In the genomic region with DNA sequence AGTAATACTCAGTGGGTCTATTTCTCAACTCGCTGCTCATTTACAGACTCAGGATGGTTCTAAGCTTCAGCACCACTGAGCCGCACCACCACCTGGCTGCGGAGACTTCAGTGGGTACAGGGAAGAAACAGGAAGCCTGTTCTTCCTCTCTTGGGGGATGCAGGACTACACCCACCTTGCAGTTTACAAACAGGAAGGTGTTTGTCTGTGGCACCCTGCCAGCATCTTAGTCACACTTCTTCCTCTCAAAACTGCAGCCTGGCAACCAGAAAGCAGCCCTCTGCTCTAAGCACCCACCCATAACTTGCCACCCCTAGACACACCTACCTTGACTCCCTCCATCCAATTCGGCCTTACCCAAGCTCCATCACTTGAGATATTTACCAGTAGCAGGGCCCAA, we compare ENCODE assay signal across 9 mouse cellular contexts. TPM values are rescaled to one million over a fixed set of nuclear protein-coding genes. Genes with fewer than 3 reads are reported as not detected.
A peak's percentile ranks its signal among the peaks of the same experiment; 100 is the strongest.
DNase-seq lines count a peak whose midpoint lies in the region; ATAC-seq lines count a peak whose summit lies in the region.
"Had no signal": no experiment of that assay in that cellular context is flagged by ENCODE, and none has a peak within 500 bp of the region (broad histone marks: within the 10 kb centered on the region; RNA-seq: fewer than 3 reads in every experiment).

No protein-coding gene starts in this region.

- no peaks in the 10 kb centered on the region for H3K9me3 ChIP-seq in intestine, embryonic 16.5 days (ENCODE audit: control insufficient read depth, low read length)

- no peak overlapping the region for H3K4me2 ChIP-seq in intestine, embryonic 16.5 days (ENCODE audit: low read depth, low read length)

- intact Hi-C loops in left cerebral cortex, postnatal 10 days (cut with DNase I): no loop called here

- H3K36me3 ChIP-seq in intestine, embryonic 16.5 days (ENCODE audit: control insufficient read depth, insufficient read depth, low read length): no peaks in the 10 kb centered on the region

- H3K27me3 ChIP-seq in intestine, embryonic 16.5 days (replicated peaks; ENCODE audit: control insufficient read depth, insufficient read depth, low read length): no peaks in the 10 kb centered on the region

- peak; percentile 89 to 95 for ATAC-seq in hematopoietic stem cell, adult 5-6 weeks (replicated peaks in 1 of 2; ENCODE audit: insufficient read depth in 1 of 2, low FRiP score in 2 of 2, low TSS enrichment in 1 of 2, low read depth in 1 of 2, poor library complexity in 2 of 2, severe bottlenecking in 2 of 2)
- peak; percentile 69 for ATAC-seq in megakaryocyte, adult 5-6 weeks (ENCODE audit: poor library complexity, severe bottlenecking)
- ATAC-seq in intestine, embryonic 16.5 days: no peak

- peak; percentile 29 to 76 for DNase-seq in left cerebral cortex, postnatal 10 days (ENCODE audit: extremely low spot score in 1 of 2, low spot score in 2 of 2)
- DNase-seq in left cerebral cortex, adult 11 months (ENCODE audit: low spot score): no peak
- DNase-seq in adrenal gland, postnatal 14 days: peak; percentile 69
- DNase-seq in thymus, postnatal 36 days: peak; percentile 67 to 79
- no peak for DNase-seq in ovary, adult 18-20 months (ENCODE audit: low spot score)

- H3K4me3 ChIP-seq in intestine, embryonic 16.5 days (ENCODE audit: low read length): no peak overlapping the region

- H3K4me1 ChIP-seq in intestine, embryonic 16.5 days (ENCODE audit: control insufficient read depth, insufficient read depth, low read length): peaks cover 10% of the 10 kb centered on the region; the same call in 1 of the 2 replicates

- no peak overlapping the region for H3K9ac ChIP-seq in intestine, embryonic 16.5 days (ENCODE audit: low read depth, low read length)
- H3K9ac ChIP-seq: liver, embryonic 14.5 days had no signal

- WGBS in intestine, embryonic 16.5 days: 86% methylated on average over 4 of the region's 4 CpGs

- no peak overlapping the region for H3K27ac ChIP-seq in intestine, embryonic 16.5 days (ENCODE audit: low read length)
- H3K27ac ChIP-seq: liver, embryonic 14.5 days had no signal

RNA-seq across cellular contexts. Expression of gene Msmo1, which starts 55.1 kb away (rescaled TPM):
- total RNA-seq in left cerebral cortex, postnatal 10 days (2021): 100 to 1,000 TPM; 118 to 119 TPM
- 97.8 and 131 TPM in 2 replicates for total RNA-seq in adrenal gland, postnatal 14 days (2021)
- 72.7 and 85.3 TPM in 2 replicates for total RNA-seq in hematopoietic stem cell, adult 5-6 weeks (2017)
- total RNA-seq in megakaryocyte, adult 5-6 weeks (2015): 50.1 TPM in 2 replicates
- 88.1 and 100 TPM in 2 replicates for total RNA-seq in megakaryocyte, adult 5-6 weeks (2017)
- polyA plus RNA-seq in intestine, embryonic 16.5 days (2015; fragmentation: Nextera tagmentation; extraction: Ambion mirVana): 210 and 225 TPM in 2 replicates

Comparison
In these comparisons a context has a peak if more than half of its experiments do, and no peak if none do; other contexts are left out.
1. DNase-seq: peak in left cerebral cortex, postnatal 10 days (2 of 2), adrenal gland, postnatal 14 days (single experiment) and thymus, postnatal 36 days (2 of 2); none in left cerebral cortex, adult 11 months (single experiment) and ovary, adult 18-20 months (single experiment).